Mouse (Mus musculus): ENCODE results near the gene Dennd1a. TPM values are rescaled to one million over a fixed set of nuclear protein-coding genes. Genes with fewer than 3 reads are reported as not detected.

The Dennd1a gene
- polyA plus RNA-seq, 1 experiment from 2014 or later = 10.9 TPM

DNA sequence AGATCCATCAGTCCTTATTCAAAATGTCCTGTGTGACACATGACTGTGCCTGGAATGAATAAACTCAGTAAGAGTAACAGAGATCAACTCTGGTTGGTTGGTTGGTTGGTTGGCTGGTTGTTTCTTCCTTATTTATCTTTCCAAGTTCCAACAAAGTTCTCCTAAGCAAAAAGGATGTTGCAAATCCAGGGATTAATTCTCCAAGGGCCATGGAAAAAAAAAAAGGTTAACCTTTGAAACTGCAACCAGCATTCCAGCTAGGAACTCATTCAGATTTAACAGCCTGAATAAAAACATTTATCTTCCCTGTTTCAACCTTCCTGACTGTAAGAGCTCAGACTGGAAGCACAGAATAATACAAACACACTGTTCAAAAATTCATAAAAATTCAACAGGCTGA lies 6.8 kb downstream of the Dennd1a start:
- Histone ChIP-seq H3K4me1 (ENCODE audit: control insufficient read depth, insufficient read depth, low read length) (no peaks in the 10 kb centered on the region), H3K27me3 (replicated peaks; ENCODE audit: control insufficient read depth, insufficient read depth, low read length) (no peaks in the 10 kb centered on the region), H3K9ac (ENCODE audit: low read depth, low read length) (no peak overlapping the region), H3K4me3 (ENCODE audit: low read depth, low read length) (no peak overlapping the region), H3K4me2 (ENCODE audit: low read depth, low read length) (no peak overlapping the region), H3K36me3 (ENCODE audit: control insufficient read depth, insufficient read depth, low read length) (no peaks in the 10 kb centered on the region), H3K27ac (replicated peaks; ENCODE audit: low read depth, low read length) (no peak overlapping the region), H3K9me3 (ENCODE audit: control insufficient read depth, low read length) (no peaks in the 10 kb centered on the region)
- ATAC-seq (ENCODE audit: low read depth) (no peak), DNase-seq (ENCODE audit: low spot score) (no peak)

DNA sequence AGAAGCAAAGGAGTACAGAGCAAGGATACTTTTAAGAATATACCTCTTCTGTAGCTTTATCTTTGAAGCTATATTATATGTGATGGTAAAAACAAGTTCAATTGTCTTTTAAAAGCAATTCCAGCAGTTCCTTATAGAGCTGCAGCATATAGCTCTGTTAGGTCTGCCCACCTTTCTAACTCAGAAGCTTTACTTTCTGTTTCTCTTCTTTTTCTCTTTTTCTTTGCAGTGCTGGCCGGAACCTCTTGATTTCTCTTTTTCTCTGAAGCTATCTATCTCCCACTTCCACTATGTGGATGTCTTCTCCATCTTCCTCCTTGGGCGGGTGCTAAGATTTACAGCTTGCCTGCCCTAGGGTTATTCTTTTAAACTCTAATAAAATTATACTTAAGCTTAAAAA lies 12.2 kb downstream of the Dennd1a start:
- no peaks in the 10 kb centered on the region for H3K36me3 ChIP-seq (ENCODE audit: control insufficient read depth, insufficient read depth, low read length)

GRCm38 (mm10) chr2:38263653-38264052 lies 23.5 kb downstream of the Dennd1a start:
- DNase-seq (ENCODE audit: low spot score) (no peak), ATAC-seq (ENCODE audit: low read depth) (no peak)
- whole genome bisulfite sequencing = 66% methylated on average over 2 of the region's 2 CpGs
- Histone ChIP-seq H3K9me3 (ENCODE audit: control insufficient read depth, low read length) (no peaks in the 10 kb centered on the region), H3K4me1 (ENCODE audit: control insufficient read depth, insufficient read depth, low read length) (no peaks in the 10 kb centered on the region), H3K36me3 (ENCODE audit: control insufficient read depth, insufficient read depth, low read length) (no peaks in the 10 kb centered on the region), H3K4me3 (ENCODE audit: low read depth, low read length) (no peak overlapping the region), H3K27me3 (replicated peaks; ENCODE audit: control insufficient read depth, insufficient read depth, low read length) (no peaks in the 10 kb centered on the region), H3K4me2 (ENCODE audit: low read depth, low read length) (no peak overlapping the region), H3K9ac (ENCODE audit: low read depth, low read length) (no peak overlapping the region), H3K27ac (replicated peaks; ENCODE audit: low read depth, low read length) (no peak overlapping the region)

More for the DNA sequence above, 12.2 kb downstream of the Dennd1a start:
- Histone ChIP-seq H3K4me1 (ENCODE audit: control insufficient read depth, insufficient read depth, low read length) (no peaks in the 10 kb centered on the region), H3K27ac (replicated peaks; ENCODE audit: low read depth, low read length) (no peak overlapping the region), H3K9ac (ENCODE audit: low read depth, low read length) (no peak overlapping the region), H3K27me3 (replicated peaks; ENCODE audit: control insufficient read depth, insufficient read depth, low read length) (no peaks in the 10 kb centered on the region), H3K4me3 (ENCODE audit: low read depth, low read length) (no peak overlapping the region), H3K4me2 (ENCODE audit: low read depth, low read length) (no peak overlapping the region), H3K9me3 (ENCODE audit: control insufficient read depth, low read length) (no peaks in the 10 kb centered on the region)
- ATAC-seq (ENCODE audit: low read depth) (no peak), DNase-seq (ENCODE audit: low spot score) (no peak)
- WGBS = 89% methylated on average over 2 of the region's 2 CpGs

GRCm38 (mm10) chr2:38259052-38259451 lies 28.1 kb downstream of the Dennd1a start:
- Histone ChIP-seq H3K4me1 (ENCODE audit: control insufficient read depth, insufficient read depth, low read length) (no peaks in the 10 kb centered on the region), H3K9me3 (ENCODE audit: control insufficient read depth, low read length) (no peaks in the 10 kb centered on the region), H3K4me2 (ENCODE audit: low read depth, low read length) (no peak overlapping the region), H3K9ac (ENCODE audit: low read depth, low read length) (no peak overlapping the region), H3K36me3 (ENCODE audit: control insufficient read depth, insufficient read depth, low read length) (no peaks in the 10 kb centered on the region), H3K4me3 (ENCODE audit: low read depth, low read length) (no peak overlapping the region), H3K27me3 (replicated peaks; ENCODE audit: control insufficient read depth, insufficient read depth, low read length) (no peaks in the 10 kb centered on the region), H3K27ac (replicated peaks; ENCODE audit: low read depth, low read length) (no peak overlapping the region)
- DNase-seq (ENCODE audit: low spot score) (no peak), ATAC-seq (ENCODE audit: low read depth) (no peak)

DNA sequence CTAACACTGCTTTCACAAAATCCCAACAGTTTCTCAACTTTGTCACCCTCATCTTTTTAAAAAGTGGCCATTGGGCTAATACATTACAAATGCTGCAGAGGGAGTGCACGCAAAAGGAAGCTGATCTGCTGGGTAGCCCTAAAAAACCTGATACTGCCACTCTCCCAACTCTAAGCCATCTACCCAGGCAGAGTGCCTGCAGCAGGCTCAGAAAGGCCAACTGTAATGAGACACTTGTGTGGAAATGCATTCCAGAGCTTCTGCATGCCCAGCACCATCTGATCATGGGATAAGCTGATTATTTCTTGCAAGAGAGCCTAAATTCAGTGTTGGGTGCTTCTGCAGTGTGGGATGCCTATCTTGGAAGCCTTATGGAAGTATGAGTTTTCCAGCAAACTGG lies 49.6 kb downstream of the Dennd1a start:
- no peak overlapping the region for H3K4me3 ChIP-seq (ENCODE audit: low read depth, low read length)
- H3K9ac ChIP-seq (ENCODE audit: low read depth, low read length) = no peak overlapping the region
- H3K36me3 ChIP-seq (ENCODE audit: control insufficient read depth, insufficient read depth, low read length) = no peaks in the 10 kb centered on the region
- 0 out of 2 replicates have a peak, but pooled peaks cover 7% of the 10 kb centered on the region for H3K4me1 ChIP-seq (ENCODE audit: control insufficient read depth, insufficient read depth, low read length)
- no peaks in the 10 kb centered on the region for H3K9me3 ChIP-seq (ENCODE audit: control insufficient read depth, low read length)
- peak; percentile 71 for DNase-seq (ENCODE audit: low spot score)
- H3K27me3 ChIP-seq (replicated peaks; ENCODE audit: control insufficient read depth, insufficient read depth, low read length) = no peaks in the 10 kb centered on the region
- H3K27ac ChIP-seq (replicated peaks; ENCODE audit: low read depth, low read length) = no peak overlapping the region
- H3K4me2 ChIP-seq (ENCODE audit: low read depth, low read length) = no peak overlapping the region
- 42% methylated on average over 1 of the region's 1 CpGs for WGBS
- ATAC-seq (ENCODE audit: low read depth) = peak; percentile 65; the same call in 1 of the 2 replicates

- WGBS = 83% methylated on average over 2 of the region's 2 CpGs
- Histone ChIP-seq H3K9me3 (ENCODE audit: control insufficient read depth, low read length) (no peaks in the 10 kb centered on the region), H3K4me1 (ENCODE audit: control insufficient read depth, insufficient read depth, low read length) (0 out of 2 replicates have a peak, but pooled peaks cover 7% of the 10 kb centered on the region), H3K9ac (ENCODE audit: low read depth, low read length) (no peak overlapping the region), H3K4me3 (ENCODE audit: low read depth, low read length) (no peak overlapping the region), H3K27me3 (replicated peaks; ENCODE audit: control insufficient read depth, insufficient read depth, low read length) (no peaks in the 10 kb centered on the region), H3K4me2 (ENCODE audit: low read depth, low read length) (no peak overlapping the region), H3K27ac (replicated peaks; ENCODE audit: low read depth, low read length) (no peak overlapping the region), H3K36me3 (ENCODE audit: control insufficient read depth, insufficient read depth, low read length) (no peaks in the 10 kb centered on the region)
- ATAC-seq (ENCODE audit: low read depth) (no peak), DNase-seq (ENCODE audit: low spot score) (no peak)
Observed at GRCm38 (mm10) chr2:38235593-38235992, 51.6 kb downstream of the Dennd1a start.

DNA sequence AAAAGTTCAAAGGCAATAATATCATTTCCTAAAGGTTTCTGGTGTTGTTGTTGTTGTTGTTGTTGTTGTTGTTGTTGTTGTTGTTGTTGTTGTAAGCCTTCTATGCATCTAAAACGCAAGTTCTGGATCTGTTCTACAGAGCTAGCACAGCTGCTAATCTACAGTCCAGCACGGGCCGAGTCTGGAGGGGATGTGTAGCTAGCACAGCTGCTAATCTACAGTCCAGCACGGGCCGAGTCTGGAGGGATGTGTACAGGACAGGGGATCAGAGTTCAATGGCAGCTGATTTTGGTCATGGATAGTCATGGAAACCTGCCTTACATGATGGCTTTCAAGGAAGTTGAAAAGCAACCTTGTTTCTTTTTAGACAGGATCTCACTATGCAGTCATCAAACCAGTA lies 57.3 kb downstream of the Dennd1a start:
- no peaks in the 10 kb centered on the region for H3K27me3 ChIP-seq (replicated peaks; ENCODE audit: control insufficient read depth, insufficient read depth, low read length)
- no peaks in the 10 kb centered on the region for H3K4me1 ChIP-seq (ENCODE audit: control insufficient read depth, insufficient read depth, low read length)
- no peak overlapping the region for H3K4me2 ChIP-seq (ENCODE audit: low read depth, low read length)
- no peaks in the 10 kb centered on the region for H3K9me3 ChIP-seq (ENCODE audit: control insufficient read depth, low read length)
- no peak overlapping the region for H3K27ac ChIP-seq (replicated peaks; ENCODE audit: low read depth, low read length)
- DNase-seq (ENCODE audit: low spot score) = no peak
- H3K36me3 ChIP-seq (ENCODE audit: control insufficient read depth, insufficient read depth, low read length) = no peaks in the 10 kb centered on the region
- H3K4me3 ChIP-seq (ENCODE audit: low read depth, low read length) = no peak overlapping the region
- WGBS = 94% methylated on average over 5 of the region's 5 CpGs
- H3K9ac ChIP-seq (ENCODE audit: low read depth, low read length) = no peak overlapping the region
- ATAC-seq (ENCODE audit: low read depth) = no peak

- no peak overlapping the region for H3K9ac ChIP-seq (ENCODE audit: low read depth, low read length)
- ATAC-seq (ENCODE audit: low read depth) (no peak), DNase-seq (ENCODE audit: low spot score) (peak; percentile 38)
- no peaks in the 10 kb centered on the region for H3K9me3 ChIP-seq (ENCODE audit: control insufficient read depth, low read length)
- H3K27me3 ChIP-seq (replicated peaks; ENCODE audit: control insufficient read depth, insufficient read depth, low read length) = no peaks in the 10 kb centered on the region
- no peak overlapping the region for H3K4me3 ChIP-seq (ENCODE audit: low read depth, low read length)
- WGBS = 28% methylated on average over 2 of the region's 2 CpGs
- H3K36me3 ChIP-seq (ENCODE audit: control insufficient read depth, insufficient read depth, low read length) = no peaks in the 10 kb centered on the region
- H3K4me1 ChIP-seq (ENCODE audit: control insufficient read depth, insufficient read depth, low read length) = 0 out of 2 replicates have a peak, but pooled peaks cover 3% of the 10 kb centered on the region
- H3K27ac ChIP-seq (replicated peaks; ENCODE audit: low read depth, low read length) = no peak overlapping the region
- H3K4me2 ChIP-seq (ENCODE audit: low read depth, low read length) = no peak overlapping the region
Observed at GRCm38 (mm10) chr2:38223759-38224158, 63.4 kb downstream of the Dennd1a start.

GRCm38 (mm10) chr2:38221461-38221860 lies 65.7 kb downstream of the Dennd1a start:
- Histone ChIP-seq H3K4me2 (ENCODE audit: low read depth, low read length) (no peak overlapping the region), H3K36me3 (ENCODE audit: control insufficient read depth, insufficient read depth, low read length) (no peaks in the 10 kb centered on the region), H3K27me3 (replicated peaks; ENCODE audit: control insufficient read depth, insufficient read depth, low read length) (no peaks in the 10 kb centered on the region), H3K9ac (ENCODE audit: low read depth, low read length) (no peak overlapping the region), H3K9me3 (ENCODE audit: control insufficient read depth, low read length) (no peaks in the 10 kb centered on the region), H3K4me3 (ENCODE audit: low read depth, low read length) (no peak overlapping the region), H3K27ac (replicated peaks; ENCODE audit: low read depth, low read length) (no peak overlapping the region), H3K4me1 (ENCODE audit: control insufficient read depth, insufficient read depth, low read length) (0 out of 2 replicates have a peak, but pooled peaks cover 3% of the 10 kb centered on the region)
- no peak for DNase-seq (ENCODE audit: low spot score)
- no peak for ATAC-seq (ENCODE audit: low read depth)
